Comparison of ENCODE assay signal across 8 mouse cellular contexts in the genomic region with DNA sequence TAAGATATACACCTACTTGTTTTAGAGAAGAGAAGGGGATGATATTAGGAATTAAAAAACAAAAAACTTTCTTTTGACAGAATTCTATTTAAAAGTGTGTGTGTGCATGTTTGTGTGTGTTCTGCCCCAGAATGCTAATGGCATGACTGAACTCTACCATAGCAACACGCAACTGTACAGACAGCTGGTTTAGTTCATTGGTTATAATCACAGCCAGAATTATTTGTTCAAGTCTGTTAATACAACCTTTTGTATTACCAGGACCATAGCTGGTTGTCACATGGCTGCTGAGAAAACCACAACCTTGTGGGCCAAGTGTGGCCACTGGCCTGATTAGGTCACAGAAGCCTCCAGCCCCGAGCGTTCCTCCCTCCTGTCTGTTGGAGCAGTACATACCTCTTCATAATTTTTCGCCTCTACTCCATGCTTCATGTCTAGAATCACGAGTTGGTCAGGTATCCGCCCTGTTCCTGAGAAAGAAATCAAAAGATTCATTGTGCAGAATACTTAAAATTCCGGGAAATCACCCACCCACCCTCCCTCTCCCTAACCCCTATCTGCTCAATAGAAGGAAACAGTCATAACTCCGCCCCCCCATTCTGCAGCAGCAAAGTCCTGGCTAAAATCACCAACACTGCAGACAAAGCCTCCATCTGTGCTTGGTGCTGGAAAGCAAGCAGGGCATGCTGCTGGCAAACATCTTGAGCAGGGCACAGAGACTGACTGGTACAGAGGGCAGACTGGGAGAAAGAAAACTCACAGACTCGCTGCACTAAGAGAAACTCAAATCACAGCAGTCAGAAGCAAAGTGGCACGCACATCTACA. TPM values are rescaled to one million over a fixed set of nuclear protein-coding genes. Genes with fewer than 3 reads are reported as not detected.
DNase-seq lines count a peak whose midpoint lies in the region; ATAC-seq and TF ChIP-seq lines count a peak whose summit lies in the region.
"Had no signal": no experiment of that assay in that cellular context is flagged by ENCODE, and none has a peak within 500 bp of the region (broad histone marks: within the 10 kb centered on the region; RNA-seq: fewer than 3 reads in every experiment).

No protein-coding gene starts in this region.

- DNase-seq in midbrain, embryonic 11.5 days (ENCODE audit: low spot score, missing footprints): no peak
- peak; percentile 66 for DNase-seq in forebrain, postnatal 0 days
- peak; percentile 48 for DNase-seq in midbrain, embryonic 14.5 days
- no peak for DNase-seq in B cell, adult 2 months
- no peak for DNase-seq in thymus, adult 18-20 months
- DNase-seq: liver, embryonic 13.5 days had no signal

- H3K9ac ChIP-seq in midbrain, embryonic 12.5 days (replicated peaks): no peak overlapping the region
- no peak overlapping the region for H3K9ac ChIP-seq in midbrain, embryonic 11.5 days (ENCODE audit: low read length)
- H3K9ac ChIP-seq in forebrain, postnatal 0 days: no peak overlapping the region
- H3K9ac ChIP-seq in intestine, postnatal 0 days (ENCODE audit: low read depth, low read length): no peak overlapping the region
- no peak overlapping the region for H3K9ac ChIP-seq in midbrain, embryonic 14.5 days (replicated peaks; ENCODE audit: low read length)
- H3K9ac ChIP-seq: liver, embryonic 13.5 days had no signal

- H3K27ac ChIP-seq in midbrain, embryonic 12.5 days (replicated peaks): peak overlapping the region; percentile 42; the same call in 1 of the 2 replicates
- no peak overlapping the region for H3K27ac ChIP-seq in midbrain, embryonic 11.5 days (ENCODE audit: low read depth, low read length)
- H3K27ac ChIP-seq in forebrain, postnatal 0 days (ENCODE audit: low read depth, low read length): peak overlapping the region; percentile 22
- peak overlapping the region; percentile 50; the same call in 1 of the 2 replicates for H3K27ac ChIP-seq in intestine, postnatal 0 days (ENCODE audit: low read depth, low read length)
- 0 out of 2 replicates have a peak overlapping the region, but pooled peaks have one; percentile 17 for H3K27ac ChIP-seq in midbrain, embryonic 14.5 days (replicated peaks; ENCODE audit: low read depth, low read length)
- H3K27ac ChIP-seq: liver, embryonic 13.5 days had no signal

- no peak overlapping the region for H3K4me3 ChIP-seq in midbrain, embryonic 12.5 days
- no peak overlapping the region for H3K4me3 ChIP-seq in midbrain, embryonic 11.5 days (ENCODE audit: low read depth, low read length)
- no peak overlapping the region for H3K4me3 ChIP-seq in forebrain, postnatal 0 days (ENCODE audit: low read depth, low read length)
- no peak overlapping the region for H3K4me3 ChIP-seq in intestine, postnatal 0 days (ENCODE audit: low read depth, low read length)
- H3K4me3 ChIP-seq in midbrain, embryonic 14.5 days (replicated peaks; ENCODE audit: low read depth, low read length): no peak overlapping the region
- H3K4me3 ChIP-seq: liver, embryonic 13.5 days had no signal

- 79% methylated on average over 10 of the region's 10 CpGs for WGBS in midbrain, embryonic 12.5 days
- WGBS in midbrain, embryonic 11.5 days: 89% methylated on average over 10 of the region's 10 CpGs
- WGBS in forebrain, postnatal 0 days: 31% methylated on average over 10 of the region's 10 CpGs
- 75% methylated on average over 10 of the region's 10 CpGs for WGBS in intestine, postnatal 0 days
- 74% methylated on average over 10 of the region's 10 CpGs for WGBS in midbrain, embryonic 14.5 days

- no peak overlapping the region for H3K4me2 ChIP-seq in midbrain, embryonic 12.5 days (replicated peaks)
- no peak overlapping the region for H3K4me2 ChIP-seq in midbrain, embryonic 11.5 days
- H3K4me2 ChIP-seq in forebrain, postnatal 0 days (ENCODE audit: low read depth): no peak overlapping the region
- H3K4me2 ChIP-seq in intestine, postnatal 0 days (replicated peaks; ENCODE audit: low read depth): no peak overlapping the region
- no peak overlapping the region for H3K4me2 ChIP-seq in midbrain, embryonic 14.5 days (ENCODE audit: low read length)
- H3K4me2 ChIP-seq: liver, embryonic 13.5 days had no signal

- H3K9me3 ChIP-seq in midbrain, embryonic 12.5 days: no peaks in the 10 kb centered on the region
- H3K9me3 ChIP-seq in midbrain, embryonic 11.5 days (ENCODE audit: control insufficient read depth, low read length): no peaks in the 10 kb centered on the region
- H3K9me3 ChIP-seq in forebrain, postnatal 0 days (ENCODE audit: low read length): no peaks in the 10 kb centered on the region
- H3K9me3 ChIP-seq in intestine, postnatal 0 days (ENCODE audit: control insufficient read depth): no peaks in the 10 kb centered on the region
- no peaks in the 10 kb centered on the region for H3K9me3 ChIP-seq in midbrain, embryonic 14.5 days (ENCODE audit: control insufficient read depth, low read length)
- H3K9me3 ChIP-seq: liver, embryonic 13.5 days had no signal

- peaks cover 48% of the 10 kb centered on the region for H3K36me3 ChIP-seq in midbrain, embryonic 12.5 days
- H3K36me3 ChIP-seq in midbrain, embryonic 11.5 days (ENCODE audit: control insufficient read depth, insufficient read depth, low read length): no peaks in the 10 kb centered on the region
- peaks cover 13% of the 10 kb centered on the region for H3K36me3 ChIP-seq in forebrain, postnatal 0 days (ENCODE audit: insufficient read depth)
- peaks cover 34% of the 10 kb centered on the region for H3K36me3 ChIP-seq in intestine, postnatal 0 days (ENCODE audit: control insufficient read depth, insufficient read depth)
- peaks cover 40% of the 10 kb centered on the region for H3K36me3 ChIP-seq in midbrain, embryonic 14.5 days (ENCODE audit: control insufficient read depth, insufficient read depth, low read length)

- ATAC-seq in midbrain, embryonic 12.5 days (ENCODE audit: low FRiP score, low read depth): no peak
- no peak for ATAC-seq in midbrain, embryonic 11.5 days (ENCODE audit: low FRiP score)
- ATAC-seq in forebrain, postnatal 0 days: peak; percentile 90
- no peak for ATAC-seq in intestine, postnatal 0 days
- ATAC-seq in midbrain, embryonic 14.5 days (ENCODE audit: low FRiP score, low TSS enrichment): no peak; the same call in 1 of the 2 replicates

- peaks cover 2% of the 10 kb centered on the region; the same call in 1 of the 2 replicates for H3K4me1 ChIP-seq in midbrain, embryonic 12.5 days
- H3K4me1 ChIP-seq in midbrain, embryonic 11.5 days (ENCODE audit: control insufficient read depth, insufficient read depth, low read length): no peaks in the 10 kb centered on the region
- no peaks in the 10 kb centered on the region for H3K4me1 ChIP-seq in forebrain, postnatal 0 days (ENCODE audit: insufficient read depth)
- H3K4me1 ChIP-seq in intestine, postnatal 0 days (replicated peaks; ENCODE audit: control insufficient read depth, insufficient read depth, low read length): no peaks in the 10 kb centered on the region
- no peaks in the 10 kb centered on the region for H3K4me1 ChIP-seq in midbrain, embryonic 14.5 days (ENCODE audit: control insufficient read depth, insufficient read depth, low read length)

- no peak for TF ChIP-seq CTCF in forebrain, postnatal 0 days (IDR thresholded peaks at IDR 0.05; ENCODE audit: low read depth)
- no peak for TF ChIP-seq CTCF in intestine, postnatal 0 days (IDR thresholded peaks at IDR 0.05; ENCODE audit: low read depth)

- no peaks in the 10 kb centered on the region for H3K27me3 ChIP-seq in midbrain, embryonic 12.5 days
- no peaks in the 10 kb centered on the region for H3K27me3 ChIP-seq in midbrain, embryonic 11.5 days (ENCODE audit: control insufficient read depth, insufficient read depth, low read length)
- H3K27me3 ChIP-seq in forebrain, postnatal 0 days (ENCODE audit: insufficient read depth, low read length): no peaks in the 10 kb centered on the region
- H3K27me3 ChIP-seq in intestine, postnatal 0 days (replicated peaks; ENCODE audit: control insufficient read depth, insufficient read depth, low read length): no peaks in the 10 kb centered on the region
- no peaks in the 10 kb centered on the region for H3K27me3 ChIP-seq in midbrain, embryonic 14.5 days (ENCODE audit: control insufficient read depth, insufficient read depth, low read length)
- H3K27me3 ChIP-seq: liver, embryonic 13.5 days had no signal

RNA-seq across cellular contexts. Expression of gene Nek9, which starts 11.5 kb away (rescaled TPM):
- 21.1 and 26.1 TPM in 2 replicates for polyA plus RNA-seq in midbrain, embryonic 12.5 days (2016; fragmentation: Nextera tagmentation; extraction: Ambion mirVana)
- polyA plus RNA-seq in midbrain, embryonic 11.5 days (2014; fragmentation: Nextera tagmentation; extraction: Ambion mirVana): 10.4 and 10.6 TPM in 2 replicates
- total RNA-seq in forebrain, postnatal 0 days (2014; rRNA removed): 19.0 and 23.2 TPM in 2 replicates
- 6.6 and 8.5 TPM in 2 replicates for polyA plus RNA-seq in forebrain, postnatal 0 days (2015; fragmentation: Nextera tagmentation; extraction: Ambion mirVana)
- 10.2 and 10.3 TPM in 2 replicates for polyA plus RNA-seq in intestine, postnatal 0 days (2015; fragmentation: Nextera tagmentation; extraction: Ambion mirVana)
- 8.0 and 10.3 TPM in 2 replicates for polyA plus RNA-seq in midbrain, embryonic 14.5 days (2014; fragmentation: Nextera tagmentation; extraction: Ambion mirVana)

RNA-seq across cellular contexts. Expression of gene Tmed10, which starts 24.0 kb away (rescaled TPM):
- 225 and 231 TPM in 2 replicates for polyA plus RNA-seq in midbrain, embryonic 12.5 days (2016; fragmentation: Nextera tagmentation; extraction: Ambion mirVana)
- 266 and 279 TPM in 2 replicates for polyA plus RNA-seq in midbrain, embryonic 11.5 days (2014; fragmentation: Nextera tagmentation; extraction: Ambion mirVana)
- total RNA-seq in forebrain, postnatal 0 days (2014; rRNA removed): 45.0 and 59.2 TPM in 2 replicates
- polyA plus RNA-seq in forebrain, postnatal 0 days (2015; fragmentation: Nextera tagmentation; extraction: Ambion mirVana): 147 and 167 TPM in 2 replicates
- polyA plus RNA-seq in intestine, postnatal 0 days (2015; fragmentation: Nextera tagmentation; extraction: Ambion mirVana): 328 TPM in 2 replicates
- 192 and 228 TPM in 2 replicates for polyA plus RNA-seq in midbrain, embryonic 14.5 days (2014; fragmentation: Nextera tagmentation; extraction: Ambion mirVana)

Comparison
In these comparisons a context has a peak if more than half of its experiments do, and no peak if none do; other contexts are left out.
1. DNase-seq: peak in forebrain, postnatal 0 days (single experiment) and midbrain, embryonic 14.5 days (single experiment); none in midbrain, embryonic 11.5 days (single experiment), B cell, adult 2 months (0 of 2) and thymus, adult 18-20 months (0 of 2).